Mouse (Mus musculus): ENCODE measurements at regions not wholly inside any gene's neighbourhood (a gene's known extent, or its start where the extent isn't known, plus 50 kb on each side); places are given as distances from the start of the nearest gene placed in this dataset.

DNA sequence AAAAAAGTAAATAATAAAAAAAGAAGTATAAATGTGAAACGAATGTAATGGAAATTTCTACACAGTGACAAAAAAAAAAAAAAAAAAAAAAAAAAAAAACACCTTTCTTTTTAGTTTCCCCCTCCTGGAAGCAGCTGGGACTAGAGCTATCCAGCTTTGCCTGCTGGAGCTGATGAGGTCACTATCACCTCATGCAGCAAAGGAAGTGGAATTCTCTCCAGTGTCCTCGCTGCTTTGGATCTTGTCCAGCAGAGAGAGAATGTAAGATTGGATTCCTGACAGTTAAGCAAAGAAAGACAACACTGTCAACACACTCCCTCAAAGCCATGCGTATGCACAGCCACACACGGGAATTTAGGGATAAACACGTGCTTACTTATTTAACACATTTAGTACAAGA lies 698.9 kb upstream of the 4930412O13Rik start:
- CTCF ChIA-PET: no interaction called here

DNA sequence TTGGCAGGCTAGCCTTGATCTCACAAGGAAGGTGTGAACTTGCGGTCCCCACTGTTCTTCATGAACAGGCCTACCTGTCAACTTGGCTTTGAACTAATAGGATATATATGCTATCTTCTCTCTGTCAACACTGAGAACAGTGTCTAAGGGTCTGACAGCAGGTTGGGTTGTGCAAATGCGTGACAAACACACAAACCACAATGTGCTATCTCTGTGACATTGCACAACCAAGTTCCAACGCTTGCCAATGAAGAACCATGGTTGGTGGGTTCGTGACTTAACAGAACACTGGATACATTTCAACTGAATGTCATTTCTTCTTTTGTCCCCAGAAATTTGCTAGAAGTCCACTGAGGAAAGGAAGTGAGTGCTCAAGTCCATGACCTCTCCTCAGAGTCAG lies 696.8 kb upstream of the 4930412O13Rik start:
- ChIA-PET CTCF (no interaction called here), POLR2A (no interaction called here)

More for the DNA sequence above, 698.9 kb upstream of the 4930412O13Rik start:
- POLR2A ChIA-PET: interaction anchor here in 1 of 4 experiments (0.6 kb wide), 1 partner anchor 36 kb away, joined by 4 read pairs; no protein-coding TSS in a partner anchor

- ChIA-PET POLR2A (interaction anchor here in 1 of 4 experiments (0.6 kb wide), 1 partner anchor 178 kb away, joined by 4 read pairs; no protein-coding TSS in a partner anchor), CTCF (no interaction called here)
Observed at GRCm38 (mm10) chr2:9185780-9186483, 695.1 kb upstream of the 4930412O13Rik start.

DNA sequence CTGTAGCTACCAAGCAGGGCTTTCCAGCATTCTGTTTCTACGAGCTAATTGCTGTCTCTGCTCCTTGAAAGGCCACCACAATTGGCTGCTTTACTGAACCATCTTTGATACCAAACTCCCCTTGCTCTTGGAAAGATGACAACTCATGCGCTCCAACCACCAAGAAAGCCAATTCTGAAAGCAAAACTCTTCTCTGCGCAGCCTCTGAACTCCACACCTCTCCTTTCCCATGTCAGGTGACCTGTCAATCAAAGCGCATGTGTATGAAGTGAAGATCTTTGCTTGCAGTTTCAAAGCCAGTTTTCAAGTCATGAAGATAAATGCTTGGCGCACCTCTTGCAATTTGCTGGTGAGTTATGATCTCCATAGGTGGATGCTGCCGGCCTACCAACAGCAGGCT lies 687.9 kb upstream of the 4930412O13Rik start:
- POLR2A ChIA-PET: no interaction called here
- CTCF ChIA-PET: no interaction called here

DNA sequence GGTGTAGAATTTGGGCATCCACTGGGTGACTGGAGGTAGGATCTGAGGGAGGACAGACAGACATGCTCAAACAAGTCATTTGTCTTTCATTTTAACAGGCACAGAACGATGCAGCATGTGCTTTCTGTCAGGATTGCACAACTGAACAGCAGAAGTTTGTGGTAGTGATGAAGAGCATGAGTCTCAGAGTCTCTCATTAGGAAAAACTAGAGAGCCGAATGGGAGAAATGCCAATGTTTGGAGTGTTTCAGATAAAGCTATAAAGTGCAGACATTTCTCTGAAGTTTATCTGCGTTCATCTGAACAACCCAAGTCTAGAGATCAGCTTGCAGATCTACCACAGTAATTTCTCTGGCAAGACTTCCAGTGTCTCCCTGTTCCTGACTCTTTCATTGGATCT lies 684.0 kb upstream of the 4930412O13Rik start:
- ChIA-PET CTCF (no interaction called here), POLR2A (no interaction called here)

- POLR2A ChIA-PET: no interaction called here
- CTCF ChIA-PET: no interaction called here
Observed at GRCm38 (mm10) chr2:9207963-9208362, 673.1 kb upstream of the 4930412O13Rik start.
